Mouse (Mus musculus): ENCODE measurements at regions not wholly inside any gene's neighbourhood (a gene's known extent, or its start where the extent isn't known, plus 50 kb on each side); places are given as distances from the start of the nearest gene placed in this dataset.
"Not testable (repeated sequence)": the region's sequence is repeated elsewhere in the genome, so short reads cannot be mapped to it uniquely, and the experiment has no call there.

DNA sequence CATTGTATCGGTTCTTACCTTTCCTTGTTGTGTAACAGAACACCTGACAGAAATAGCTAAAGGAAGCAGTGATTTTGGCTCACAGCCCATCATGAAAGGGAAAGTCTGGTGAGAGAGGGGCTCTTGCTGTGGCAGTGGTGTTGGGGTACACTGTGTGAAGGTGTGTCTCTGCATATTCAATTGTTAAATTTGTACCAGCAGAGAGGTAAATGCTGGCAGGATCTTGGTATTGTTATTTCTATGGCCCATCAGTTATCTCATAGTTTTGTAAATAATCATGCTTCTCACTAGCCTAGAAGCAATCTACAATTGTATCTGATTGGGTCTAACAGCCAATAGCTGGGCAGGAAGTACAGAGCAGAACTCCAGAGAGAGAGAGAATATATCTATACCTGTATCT lies 95.7 kb downstream of the Mfap3l start:
- ATAC-seq (replicated peaks; ENCODE audit: low FRiP score, low TSS enrichment, poor library complexity, severe bottlenecking), result no peak

DNA sequence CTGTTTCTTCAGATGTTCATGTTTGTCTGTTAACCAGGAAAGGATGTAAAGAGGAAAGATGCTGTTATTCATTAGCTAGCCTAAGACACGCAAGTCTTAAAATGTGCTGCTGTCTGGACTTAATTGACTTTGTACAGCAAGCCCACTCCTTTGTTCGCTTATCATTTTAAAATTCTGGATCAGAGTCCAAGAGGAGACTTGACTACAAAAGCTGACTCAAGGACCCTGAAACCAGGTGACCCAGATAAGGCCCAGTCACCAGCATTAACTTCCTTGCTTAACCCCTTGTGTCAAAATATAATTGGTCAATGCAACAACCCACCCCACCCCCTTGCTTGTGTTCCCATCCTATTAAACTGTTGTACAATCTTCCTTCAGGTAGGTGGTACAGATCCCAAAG lies 99.9 kb downstream of the Mfap3l start:
- ATAC-seq (replicated peaks; ENCODE audit: low FRiP score, low TSS enrichment, poor library complexity, severe bottlenecking), result no peak

GRCm38 (mm10) chr8:60735961-60736360 lies 103.3 kb downstream of the Mfap3l start:
- no peak for ATAC-seq (replicated peaks; ENCODE audit: low FRiP score, low TSS enrichment, poor library complexity, severe bottlenecking)

GRCm38 (mm10) chr8:60736401-60736800 lies 103.8 kb downstream of the Mfap3l start:
- ATAC-seq (replicated peaks; ENCODE audit: low FRiP score, low TSS enrichment, poor library complexity, severe bottlenecking), result no peak

DNA sequence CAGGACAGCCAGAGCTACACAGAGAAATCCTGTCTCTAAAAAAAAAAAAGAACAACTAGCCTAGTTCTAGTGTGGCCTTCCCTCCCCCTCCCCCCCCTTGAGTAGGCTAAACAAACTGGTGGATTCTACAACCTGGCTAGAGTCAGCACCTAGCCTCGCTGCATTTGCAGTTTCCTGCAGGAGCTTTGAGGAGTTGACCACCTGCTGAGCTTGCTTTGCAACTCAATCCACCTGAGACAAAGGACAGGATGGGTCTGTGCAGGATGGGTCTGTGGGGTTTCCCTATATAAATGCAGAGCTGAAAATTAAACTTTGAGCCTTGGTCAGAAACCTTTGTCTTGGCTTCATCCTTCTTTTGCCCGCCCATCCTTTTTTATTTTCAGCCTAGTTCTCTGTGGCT lies 104.3 kb downstream of the Mfap3l start:
- no peak for ATAC-seq (replicated peaks; ENCODE audit: low FRiP score, low TSS enrichment, poor library complexity, severe bottlenecking)

DNA sequence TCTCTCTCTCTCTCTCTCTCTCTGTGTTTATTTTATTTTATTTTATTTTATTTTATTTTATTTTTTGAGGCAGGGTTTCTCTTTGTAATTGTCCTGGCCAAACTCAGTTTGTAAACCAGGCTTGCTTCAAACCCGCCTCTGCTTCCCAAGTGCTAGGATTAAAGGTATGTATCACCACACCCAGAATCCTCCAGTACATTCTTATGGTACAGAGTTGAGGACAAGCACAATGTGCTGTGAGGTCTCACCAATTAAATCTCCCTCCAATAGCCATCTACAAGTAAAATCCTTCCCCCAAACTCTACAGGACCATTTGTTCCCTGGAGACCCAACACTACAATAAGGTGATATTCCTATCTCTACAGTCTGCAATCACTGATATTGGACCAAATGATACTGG lies 105.0 kb downstream of the Mfap3l start:
- no peak for ATAC-seq (replicated peaks; ENCODE audit: low FRiP score, low TSS enrichment, poor library complexity, severe bottlenecking)

DNA sequence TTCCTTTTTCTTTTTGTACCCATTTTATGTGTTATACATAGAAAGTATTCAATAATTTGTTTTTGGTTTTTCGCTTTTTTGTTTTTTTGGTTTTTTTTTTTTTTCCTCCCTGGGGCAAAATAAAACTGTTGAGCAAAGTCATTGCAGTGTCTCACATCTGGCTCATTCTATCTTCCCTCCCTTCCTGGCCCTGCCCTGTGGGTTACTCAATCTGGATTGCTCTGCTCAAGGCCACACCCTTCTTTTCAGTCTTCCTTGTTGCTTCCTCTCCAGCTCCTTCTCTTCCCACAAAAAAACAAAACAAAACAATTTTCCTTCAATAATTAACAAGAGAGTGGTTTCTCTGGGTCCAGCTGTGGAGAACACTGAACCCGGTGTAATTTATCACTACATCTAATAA lies 113.2 kb downstream of the Mfap3l start:
- no peak for ATAC-seq (replicated peaks; ENCODE audit: low FRiP score, low TSS enrichment, poor library complexity, severe bottlenecking)

DNA sequence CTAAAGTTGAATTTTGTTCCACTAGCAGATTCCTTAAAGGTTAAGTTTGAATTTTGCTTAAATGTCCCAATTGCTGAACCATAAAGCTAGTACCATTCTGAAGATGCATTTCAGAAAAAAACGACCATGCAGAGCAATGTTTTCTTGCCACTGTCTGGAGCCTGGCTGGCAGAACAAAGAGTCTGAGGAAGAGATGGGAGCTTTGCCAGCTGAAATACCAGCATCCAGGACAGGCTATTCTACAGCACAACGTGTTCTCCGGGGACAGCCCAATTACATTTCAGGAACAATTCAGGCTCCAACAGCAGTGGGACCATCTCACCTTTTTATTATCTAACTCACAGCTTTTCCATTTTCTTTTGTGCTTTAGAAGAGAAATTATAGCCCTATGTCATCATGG lies 113.9 kb downstream of the Mfap3l start:
- ATAC-seq (replicated peaks; ENCODE audit: low FRiP score, low TSS enrichment, poor library complexity, severe bottlenecking), result no peak

GRCm38 (mm10) chr8:60755704-60756415 lies 123.2 kb downstream of the Mfap3l start:
- no peak for ATAC-seq (replicated peaks; ENCODE audit: low FRiP score, low TSS enrichment, poor library complexity, severe bottlenecking)

DNA sequence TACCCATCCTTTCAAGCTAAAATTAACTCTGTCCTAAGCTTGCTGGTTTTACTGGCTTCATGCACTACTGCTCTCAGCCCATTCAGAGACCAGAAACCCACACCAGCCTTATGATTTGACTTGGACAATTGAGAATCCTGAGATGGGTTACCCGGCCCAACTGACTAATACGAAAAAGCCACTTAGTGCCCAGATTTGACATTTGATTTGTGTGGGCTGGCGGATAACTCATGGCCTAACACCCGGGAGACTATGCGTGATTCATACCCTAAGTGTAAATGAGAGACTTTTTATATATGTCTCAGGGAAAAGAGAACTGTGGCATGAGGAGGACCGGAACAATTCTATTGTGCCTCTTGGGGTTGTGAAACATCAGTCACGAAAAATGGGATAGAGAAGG lies 126.3 kb upstream of the Hpf1 start:
- ATAC-seq (replicated peaks; ENCODE audit: low FRiP score, low TSS enrichment, poor library complexity, severe bottlenecking), result no peak

- no peak for ATAC-seq (replicated peaks; ENCODE audit: low FRiP score, low TSS enrichment, poor library complexity, severe bottlenecking)
Measured at GRCm38 (mm10) chr8:60773350-60773749, 116.9 kb upstream of the Hpf1 start.

DNA sequence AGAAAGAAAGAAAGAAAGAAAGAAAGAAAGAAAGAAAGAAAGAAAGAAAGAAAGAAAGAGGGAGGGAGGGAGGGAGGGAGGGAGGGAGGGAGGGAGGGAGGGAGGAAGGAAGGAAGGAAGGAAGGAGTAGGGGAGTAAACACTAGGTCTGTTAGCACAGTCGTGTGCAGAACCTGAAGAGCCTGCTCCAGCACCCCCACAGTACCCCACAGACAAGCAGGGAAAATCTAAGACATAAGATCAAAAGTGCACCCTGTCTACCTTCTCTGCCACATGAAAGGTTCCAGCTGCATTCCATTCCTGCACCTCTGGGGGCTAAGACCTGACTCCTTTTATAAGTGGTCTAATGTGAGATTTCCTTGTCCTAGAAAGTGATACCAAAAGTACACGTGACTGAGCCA lies 114.0 kb upstream of the Hpf1 start:
- not testable (repeated sequence) for ATAC-seq (replicated peaks; ENCODE audit: low FRiP score, low TSS enrichment, poor library complexity, severe bottlenecking)

DNA sequence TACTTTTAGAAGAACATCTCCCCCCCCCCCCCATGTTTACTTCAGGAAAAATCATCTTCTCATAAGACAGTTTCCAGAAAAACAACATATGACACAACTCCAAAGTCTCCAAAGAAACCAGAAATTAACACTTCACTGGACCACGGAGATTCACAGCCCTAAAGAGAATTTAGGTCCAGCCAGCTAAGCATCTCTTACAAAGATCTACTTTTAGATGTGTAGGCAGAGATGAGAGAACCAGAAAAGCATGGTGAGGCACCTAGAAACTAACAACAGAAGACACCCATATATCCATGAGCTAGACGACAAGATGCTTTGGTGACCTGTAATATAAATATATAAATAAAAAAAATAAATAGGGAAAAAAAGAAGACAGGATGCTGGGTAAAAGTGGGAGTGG lies 105.2 kb upstream of the Hpf1 start:
- no peak for ATAC-seq (replicated peaks; ENCODE audit: low FRiP score, low TSS enrichment, poor library complexity, severe bottlenecking)

GRCm38 (mm10) chr8:60790453-60790852 lies 99.8 kb upstream of the Hpf1 start:
- ATAC-seq (replicated peaks; ENCODE audit: low FRiP score, low TSS enrichment, poor library complexity, severe bottlenecking), result no peak

DNA sequence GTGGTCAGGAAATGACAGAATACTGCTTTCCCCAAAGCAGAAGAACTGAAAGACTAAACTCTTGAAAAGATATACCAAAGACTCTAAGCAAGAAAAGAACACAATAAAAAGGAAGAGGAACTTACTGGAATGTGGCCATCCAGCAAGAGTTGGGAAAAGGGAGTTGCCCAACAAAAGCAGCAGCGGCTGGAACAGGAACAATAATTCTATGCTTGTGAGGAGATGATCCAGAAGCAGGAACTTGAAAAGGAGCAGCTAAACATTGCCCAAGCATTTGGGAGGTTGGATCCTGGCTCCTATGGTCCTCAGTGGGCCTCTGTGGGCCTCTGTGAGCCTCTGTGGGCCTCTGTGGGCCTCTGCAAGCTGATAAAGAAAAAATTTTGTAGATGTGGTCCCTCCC lies 97.7 kb upstream of the Hpf1 start:
- no peak for ATAC-seq (replicated peaks; ENCODE audit: low FRiP score, low TSS enrichment, poor library complexity, severe bottlenecking)

GRCm38 (mm10) chr8:60804787-60805186 lies 85.4 kb upstream of the Hpf1 start:
- ATAC-seq (replicated peaks; ENCODE audit: low FRiP score, low TSS enrichment, poor library complexity, severe bottlenecking), result peak; percentile 44; the same call in 1 of the 2 replicates

GRCm38 (mm10) chr8:60806772-60807171 lies 83.4 kb upstream of the Hpf1 start:
- ATAC-seq (replicated peaks; ENCODE audit: low FRiP score, low TSS enrichment, poor library complexity, severe bottlenecking), result no peak

GRCm38 (mm10) chr8:60809806-60810205 lies 80.4 kb upstream of the Hpf1 start:
- no peak for ATAC-seq (replicated peaks; ENCODE audit: low FRiP score, low TSS enrichment, poor library complexity, severe bottlenecking)

DNA sequence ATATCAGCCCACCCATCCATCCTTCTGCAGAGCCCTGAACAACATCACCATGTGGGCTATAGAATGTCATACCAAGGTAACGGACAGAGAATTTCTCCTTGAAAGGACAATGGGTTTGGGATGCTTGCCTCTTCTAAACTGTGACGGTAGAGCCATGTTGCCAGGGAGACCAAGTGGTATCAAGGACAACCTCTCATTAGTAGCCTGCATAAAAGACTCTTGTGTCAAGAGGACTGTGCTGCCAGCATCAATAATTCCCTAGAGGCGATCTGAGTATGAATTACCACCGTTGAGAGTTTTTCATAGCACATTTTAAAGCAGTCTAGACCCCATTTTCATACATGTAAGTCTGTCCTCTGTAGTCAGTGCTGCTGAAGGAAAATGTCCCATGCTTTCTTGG lies 79.3 kb upstream of the Hpf1 start:
- no peak for ATAC-seq (replicated peaks; ENCODE audit: low FRiP score, low TSS enrichment, poor library complexity, severe bottlenecking)

- no peak for ATAC-seq (replicated peaks; ENCODE audit: low FRiP score, low TSS enrichment, poor library complexity, severe bottlenecking)
Measured at GRCm38 (mm10) chr8:60825676-60826442, 64.4 kb upstream of the Hpf1 start.

DNA sequence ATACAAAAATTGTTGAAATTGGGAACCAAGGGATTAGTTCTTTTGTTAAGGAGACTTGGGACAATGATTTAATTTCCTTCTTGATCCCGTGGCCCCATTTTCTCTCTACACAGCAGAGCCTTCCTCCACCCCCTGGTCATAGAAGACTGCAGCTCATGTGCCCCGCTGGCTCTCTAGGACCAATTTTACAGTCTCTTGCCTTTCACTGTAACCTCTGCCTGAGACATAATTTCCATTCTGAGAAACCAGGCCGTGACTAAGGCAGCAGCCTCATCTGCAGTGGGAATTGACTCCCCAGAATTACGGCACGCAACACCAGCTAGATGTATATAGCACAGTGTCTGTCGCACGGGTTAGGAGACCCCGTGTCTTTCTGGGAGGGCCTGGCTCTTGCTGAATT lies 63.0 kb upstream of the Hpf1 start:
- ATAC-seq (replicated peaks; ENCODE audit: low FRiP score, low TSS enrichment, poor library complexity, severe bottlenecking), result no peak

All from megakaryocyte-erythroid progenitor cell, adult 5-6 weeks (primary cell).